Mouse (Mus musculus) brain, embryonic 14.5 days (tissue): ENCODE data around the gene Rsph1.

Source experiments
- CTCF ChIP-seq: fragments of 200-500 bp; IDR thresholded peaks from 2 replicates; pipeline ENCODE4 v1.5.1; 2012; ENCODE audit warnings: inconsistent platforms, mild to moderate bottlenecking, moderate library complexity, borderline replicate concordance; ENCODE audit not compliant: insufficient read depth, insufficient read length; ENCODE audit errors: extremely low read depth
- POLR2A ChIP-seq: fragments of 200-500 bp; IDR thresholded peaks from 2 replicates; pipeline ENCODE4 v1.6.1; 2012; ENCODE audit warnings: mild to moderate bottlenecking, inconsistent platforms, borderline replicate concordance; ENCODE audit not compliant: poor library complexity, insufficient read depth, insufficient read length, severe bottlenecking; ENCODE audit errors: extremely low read depth

DNA sequence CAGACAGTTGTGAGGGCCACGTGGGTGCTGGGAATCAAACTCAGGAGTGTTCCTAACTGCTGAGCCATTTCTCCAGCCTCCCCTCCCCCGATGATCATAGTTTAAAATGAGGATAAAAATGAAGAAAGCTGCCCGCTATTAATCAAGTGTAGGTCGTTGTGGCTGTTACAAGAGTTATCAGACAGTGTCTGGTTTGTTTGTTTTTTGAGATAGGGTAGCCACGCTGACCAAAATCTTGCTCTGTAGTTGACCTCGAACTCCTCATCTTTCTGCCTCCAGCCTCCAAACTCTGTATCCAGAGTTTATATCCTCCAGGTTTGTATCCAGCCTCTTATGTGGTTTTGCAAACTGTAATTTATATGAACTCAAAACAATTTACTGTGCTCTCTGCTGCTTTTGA, 3.1 kb upstream of the Rsph1 start:
- TF ChIP-seq POLR2A (no peak), CTCF (no peak)
